Mouse (Mus musculus) liver, postnatal 0 days (tissue): ENCODE measurements around the gene Rfx4.

Experiments
- CTCF ChIP-seq: sonication (generic); IDR thresholded peaks from 2 replicates; pipeline ENCODE4 v1.5.1; 2016; ENCODE audit warnings: antibody characterized with exemption, low read depth
- EP300 ChIP-seq: IDR thresholded peaks from 2 replicates; pipeline ENCODE4 v1.6.1; 2016; ENCODE audit warnings: antibody characterized with exemption, low read depth, mild to moderate bottlenecking

DNA sequence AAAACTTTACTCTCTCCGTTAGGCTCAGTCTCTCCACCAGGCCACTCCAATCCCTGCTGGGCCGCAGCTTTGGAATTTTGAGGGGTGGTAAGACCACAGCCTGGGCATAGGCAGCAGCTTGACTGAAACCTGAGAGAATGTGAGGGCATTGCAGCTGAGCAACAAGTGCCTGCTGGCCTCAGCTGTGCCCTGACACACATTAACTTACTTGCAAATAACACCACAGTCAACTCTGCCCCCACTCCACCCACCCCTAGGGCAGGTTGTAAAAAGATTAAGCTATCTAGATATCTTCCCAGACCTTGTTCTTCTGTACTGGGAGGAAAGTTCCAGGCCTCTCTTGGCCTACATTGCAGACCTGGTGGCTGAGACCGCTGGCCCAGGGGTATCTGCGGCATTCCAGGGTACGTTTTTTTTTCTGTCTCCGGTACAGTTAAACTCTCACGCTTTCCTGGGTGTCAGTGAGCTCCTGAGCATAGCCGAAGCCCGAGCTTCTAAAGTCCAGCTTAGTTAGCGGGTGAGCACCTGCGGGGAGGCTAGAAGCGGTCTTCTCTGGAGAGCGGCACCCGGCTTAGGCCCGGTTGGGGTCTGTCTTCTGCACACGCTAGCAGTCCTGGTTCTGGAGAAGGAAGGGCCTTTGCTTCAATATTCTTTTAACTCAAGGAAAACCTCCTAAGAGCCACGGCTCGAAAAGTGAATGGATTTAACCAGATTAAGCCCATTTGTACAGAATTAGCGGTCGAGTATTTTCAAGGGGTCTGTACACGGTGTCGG lies 1.8 kb downstream of the Rfx4 start:
- no peak for TF ChIP-seq CTCF
- no peak for TF ChIP-seq EP300
